Mouse (Mus musculus): Measurements from ENCODE around the gene Vmn2r52.
"Not testable (repeated sequence)": the region's sequence is repeated elsewhere in the genome, so short reads cannot be mapped to it uniquely, and the experiment has no call there.

Vmn2r52 gene

GRCm38 (mm10) chr7:10176473-10176872 lies at the start of gene Vmn2r52:
Gene Vmn2r52 (minus strand): TSS chr7:10176573.
- no peak for DNase-seq (ENCODE audit: low read depth)

GRCm38 (mm10) chr7:10105641-10106040 lies 70.7 kb downstream of the Vmn2r52 start, which contains the start of gene Vmn2r51:
Gene Vmn2r51 (minus strand): TSS chr7:10105741.
- not testable (repeated sequence) for DNase-seq (ENCODE audit: low read depth)
